Mouse (Mus musculus): ENCODE data around the gene Cabp1. TPM values are rescaled to one million over a fixed set of nuclear protein-coding genes. Genes with fewer than 3 reads are reported as not detected.
A peak's percentile ranks its signal among the peaks of the same experiment; 100 is the strongest.

Cabp1 gene
- polyA plus RNA-seq, 1 experiment = not detected

GRCm38 (mm10) chr5:115179596-115179995, 14.6 kb downstream of the Cabp1 start:
- H3K27ac ChIP-seq (ENCODE audit: control insufficient read depth, insufficient read depth, low read depth, low read length, poor library complexity) = no peak overlapping the region
- H3K4me1 ChIP-seq (ENCODE audit: control insufficient read depth, insufficient read depth, low read length) = no peaks in the 10 kb centered on the region
- WGBS = 92% methylated on average over 11 of the region's 11 CpGs
- H3K4me3 ChIP-seq (replicated peaks; ENCODE audit: control insufficient read depth, low read depth, low read length) = no peak overlapping the region
- TF ChIP-seq CTCF (IDR thresholded peaks at IDR 0.05; ENCODE audit: control insufficient read depth, insufficient read depth, low read length) (no peak), POLR2A (IDR thresholded peaks at IDR 0.05; ENCODE audit: borderline replicate concordance, control insufficient read depth, low read depth, low read length) (no peak)

GRCm38 (mm10) chr5:115177866-115178265, 16.3 kb downstream of the Cabp1 start:
- no peak overlapping the region for H3K4me3 ChIP-seq (replicated peaks; ENCODE audit: control insufficient read depth, low read depth, low read length)
- 67% methylated on average over 6 of the region's 6 CpGs for WGBS
- no peak overlapping the region for H3K27ac ChIP-seq (ENCODE audit: control insufficient read depth, insufficient read depth, low read depth, low read length, poor library complexity)
- no peaks in the 10 kb centered on the region for H3K4me1 ChIP-seq (ENCODE audit: control insufficient read depth, insufficient read depth, low read length)
- TF ChIP-seq CTCF (IDR thresholded peaks at IDR 0.05; ENCODE audit: control insufficient read depth, insufficient read depth, low read length) (no peak), POLR2A (IDR thresholded peaks at IDR 0.05; ENCODE audit: borderline replicate concordance, control insufficient read depth, low read depth, low read length) (no peak)

GRCm38 (mm10) chr5:115174554-115174953, 19.6 kb downstream of the Cabp1 start:
- H3K4me1 ChIP-seq (ENCODE audit: control insufficient read depth, insufficient read depth, low read length) = no peaks in the 10 kb centered on the region
- no peak overlapping the region for H3K4me3 ChIP-seq (replicated peaks; ENCODE audit: control insufficient read depth, low read depth, low read length)
- WGBS = 87% methylated on average over 1 of the region's 1 CpGs
- H3K27ac ChIP-seq (ENCODE audit: control insufficient read depth, insufficient read depth, low read depth, low read length, poor library complexity) = no peak overlapping the region
- TF ChIP-seq POLR2A (IDR thresholded peaks at IDR 0.05; ENCODE audit: borderline replicate concordance, control insufficient read depth, low read depth, low read length) = no peak
- peak; percentile 43; the same call in 1 of the 2 replicates for TF ChIP-seq CTCF (IDR thresholded peaks at IDR 0.05; ENCODE audit: control insufficient read depth, insufficient read depth, low read length)

- Histone ChIP-seq H3K27ac (ENCODE audit: control insufficient read depth, insufficient read depth, low read depth, low read length, poor library complexity) (no peak overlapping the region), H3K4me1 (ENCODE audit: control insufficient read depth, insufficient read depth, low read length) (peaks cover 5% of the 10 kb centered on the region; the same call in 1 of the 2 replicates), H3K4me3 (replicated peaks; ENCODE audit: control insufficient read depth, low read depth, low read length) (no peak overlapping the region)
- 83% methylated on average over 8 of the region's 8 CpGs for WGBS
- TF ChIP-seq POLR2A (IDR thresholded peaks at IDR 0.05; ENCODE audit: borderline replicate concordance, control insufficient read depth, low read depth, low read length) = no peak
- TF ChIP-seq CTCF (IDR thresholded peaks at IDR 0.05; ENCODE audit: control insufficient read depth, insufficient read depth, low read length) = no peak
Observed at GRCm38 (mm10) chr5:115170150-115170549, 24.0 kb downstream of the Cabp1 start.

- 71% methylated on average over 27 of the region's 27 CpGs for WGBS
- TF ChIP-seq POLR2A (IDR thresholded peaks at IDR 0.05; ENCODE audit: borderline replicate concordance, control insufficient read depth, low read depth, low read length) = no peak
- TF ChIP-seq CTCF (IDR thresholded peaks at IDR 0.05; ENCODE audit: control insufficient read depth, insufficient read depth, low read length) = no peak
Observed at GRCm38 (mm10) chr5:115168641-115169415, 25.4 kb downstream of the Cabp1 start.

GRCm38 (mm10) chr5:115167396-115167795, 26.8 kb downstream of the Cabp1 start:
- Histone ChIP-seq H3K4me1 (ENCODE audit: control insufficient read depth, insufficient read depth, low read length) (peaks cover 5% of the 10 kb centered on the region; the same call in 1 of the 2 replicates), H3K27ac (ENCODE audit: control insufficient read depth, insufficient read depth, low read depth, low read length, poor library complexity) (peak overlapping the region; percentile 13), H3K4me3 (replicated peaks; ENCODE audit: control insufficient read depth, low read depth, low read length) (no peak overlapping the region)
- no peak for TF ChIP-seq POLR2A (IDR thresholded peaks at IDR 0.05; ENCODE audit: borderline replicate concordance, control insufficient read depth, low read depth, low read length)
- 9% methylated on average over 6 of the region's 6 CpGs for WGBS

More at GRCm38 (mm10) chr5:115168641-115169415, 25.4 kb downstream of the Cabp1 start:
- H3K4me3 ChIP-seq (replicated peaks; ENCODE audit: control insufficient read depth, low read depth, low read length) = no peak overlapping the region
- no peak overlapping the region for H3K27ac ChIP-seq (ENCODE audit: control insufficient read depth, insufficient read depth, low read depth, low read length, poor library complexity)
- peaks cover 5% of the 10 kb centered on the region; the same call in 1 of the 2 replicates for H3K4me1 ChIP-seq (ENCODE audit: control insufficient read depth, insufficient read depth, low read length)

GRCm38 (mm10) chr5:115166815-115167194, 27.4 kb downstream of the Cabp1 start:
- H3K27ac ChIP-seq (ENCODE audit: control insufficient read depth, insufficient read depth, low read depth, low read length, poor library complexity) = peak overlapping the region; percentile 13; the same call in 1 of the 2 replicates
- 56% methylated on average over 7 of the region's 7 CpGs for WGBS
- TF ChIP-seq POLR2A (IDR thresholded peaks at IDR 0.05; ENCODE audit: borderline replicate concordance, control insufficient read depth, low read depth, low read length) (no peak), CTCF (IDR thresholded peaks at IDR 0.05; ENCODE audit: control insufficient read depth, insufficient read depth, low read length) (no peak)

GRCm38 (mm10) chr5:115165895-115166814, 28.0 kb downstream of the Cabp1 start:
- H3K27ac ChIP-seq (ENCODE audit: control insufficient read depth, insufficient read depth, low read depth, low read length, poor library complexity) = no peak overlapping the region; the same call in 1 of the 2 replicates
- no peak for TF ChIP-seq CTCF (IDR thresholded peaks at IDR 0.05; ENCODE audit: control insufficient read depth, insufficient read depth, low read length)
- no peak for TF ChIP-seq POLR2A (IDR thresholded peaks at IDR 0.05; ENCODE audit: borderline replicate concordance, control insufficient read depth, low read depth, low read length)
- peaks cover 5% of the 10 kb centered on the region; the same call in 1 of the 2 replicates for H3K4me1 ChIP-seq (ENCODE audit: control insufficient read depth, insufficient read depth, low read length)
- H3K4me3 ChIP-seq (replicated peaks; ENCODE audit: control insufficient read depth, low read depth, low read length) = no peak overlapping the region
- WGBS = 51% methylated on average over 11 of the region's 11 CpGs

More at GRCm38 (mm10) chr5:115166815-115167194, 27.4 kb downstream of the Cabp1 start:
- Histone ChIP-seq H3K4me1 (ENCODE audit: control insufficient read depth, insufficient read depth, low read length) (peaks cover 5% of the 10 kb centered on the region; the same call in 1 of the 2 replicates), H3K4me3 (replicated peaks; ENCODE audit: control insufficient read depth, low read depth, low read length) (no peak overlapping the region)
